Mouse (Mus musculus) gastrocnemius, postnatal 25 days (tissue): Measurements from ENCODE around the gene Grik5. TPM values are rescaled to one million over a fixed set of nuclear protein-coding genes. Genes with fewer than 3 reads are reported as not detected.

ENCODE experiments used
- DNase-seq: peaks from one replicate; pipeline ENCODE4 v3.0.0; 2022
- long read RNA-seq, 2 experiments: library from polyadenylated mRNA; stranded (forward); transcript quantifications; one replicate each; pipeline ENCODE4 v2.0.0; 2021
- total RNA-seq, 2 experiments: library from RNA; stranded (reverse); gene quantifications; 1 replicate in 1 of 2; 2 replicates in 1 of 2; pipeline ENCODE4 v1.2.3; 2021

Gene Grik5
- 1 to 10 TPM; 2.3 to 2.7 TPM for total RNA-seq
- long read RNA-seq, experiment 1 = 0 reads
- long read RNA-seq, experiment 2 = 0 reads

DNA sequence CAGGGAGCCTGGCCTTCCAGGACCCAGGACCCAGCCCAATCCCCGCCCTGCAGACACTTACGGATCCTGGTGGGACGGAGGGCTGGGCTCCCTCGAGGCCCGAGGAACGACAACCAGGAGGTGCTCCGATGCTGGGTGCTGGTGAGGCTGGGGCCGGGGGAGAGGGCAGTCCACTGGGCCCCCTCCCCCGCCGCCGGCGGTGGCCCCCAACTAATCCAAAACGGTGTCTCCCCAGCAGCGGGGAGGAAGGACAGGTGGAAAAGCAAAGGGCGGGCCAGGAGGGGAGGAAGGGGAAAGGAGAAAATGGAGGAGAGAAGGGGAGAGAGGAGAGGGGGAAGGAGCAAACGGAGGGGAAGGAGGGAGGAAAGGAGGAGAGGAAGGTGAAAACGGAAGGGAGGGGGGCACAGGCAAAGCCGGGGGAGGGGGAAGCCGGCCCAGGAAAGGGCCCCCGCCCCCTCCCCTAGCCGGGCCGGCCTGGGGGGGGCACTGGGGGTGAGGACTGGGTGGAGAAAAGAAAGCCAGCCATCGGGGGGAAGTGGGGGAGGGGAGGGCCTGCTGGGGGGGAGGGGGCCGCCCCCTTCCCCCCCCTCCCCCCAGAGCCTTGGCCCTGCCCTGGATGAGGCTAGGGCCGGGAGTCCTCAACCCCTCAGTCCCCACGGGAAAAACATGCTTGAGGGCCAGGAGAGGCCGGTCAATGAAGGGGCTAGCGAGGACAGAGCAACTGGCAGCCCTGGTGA is at the start of gene Grik5, which contains the start of gene Zfp574:
Grik5 (minus strand) TSS at position 368 of the 737 bp plus-strand sequence.
Zfp574 (plus strand) TSS at position 589 of the 737 bp plus-strand sequence.
- no peak for DNase-seq

GRCm38 (mm10) chr7:25121240-25121786 is 49.2 kb upstream of the Grik5 start:
- DNase-seq = no peak

GRCm38 (mm10) chr7:25120061-25120834 is 48.1 kb upstream of the Grik5 start:
- DNase-seq = peak; percentile 31

GRCm38 (mm10) chr7:25112956-25113603 is 40.9 kb upstream of the Grik5 start:
- DNase-seq = no peak

GRCm38 (mm10) chr7:25112178-25112955 is 40.2 kb upstream of the Grik5 start:
- DNase-seq = no peak

GRCm38 (mm10) chr7:25110336-25110735 is 38.2 kb upstream of the Grik5 start:
- DNase-seq = no peak

- DNase-seq = no peak
Measured at GRCm38 (mm10) chr7:25109355-25109754, 37.2 kb upstream of the Grik5 start.

- no peak for DNase-seq
Measured at GRCm38 (mm10) chr7:25106790-25107502, 34.8 kb upstream of the Grik5 start.

DNA sequence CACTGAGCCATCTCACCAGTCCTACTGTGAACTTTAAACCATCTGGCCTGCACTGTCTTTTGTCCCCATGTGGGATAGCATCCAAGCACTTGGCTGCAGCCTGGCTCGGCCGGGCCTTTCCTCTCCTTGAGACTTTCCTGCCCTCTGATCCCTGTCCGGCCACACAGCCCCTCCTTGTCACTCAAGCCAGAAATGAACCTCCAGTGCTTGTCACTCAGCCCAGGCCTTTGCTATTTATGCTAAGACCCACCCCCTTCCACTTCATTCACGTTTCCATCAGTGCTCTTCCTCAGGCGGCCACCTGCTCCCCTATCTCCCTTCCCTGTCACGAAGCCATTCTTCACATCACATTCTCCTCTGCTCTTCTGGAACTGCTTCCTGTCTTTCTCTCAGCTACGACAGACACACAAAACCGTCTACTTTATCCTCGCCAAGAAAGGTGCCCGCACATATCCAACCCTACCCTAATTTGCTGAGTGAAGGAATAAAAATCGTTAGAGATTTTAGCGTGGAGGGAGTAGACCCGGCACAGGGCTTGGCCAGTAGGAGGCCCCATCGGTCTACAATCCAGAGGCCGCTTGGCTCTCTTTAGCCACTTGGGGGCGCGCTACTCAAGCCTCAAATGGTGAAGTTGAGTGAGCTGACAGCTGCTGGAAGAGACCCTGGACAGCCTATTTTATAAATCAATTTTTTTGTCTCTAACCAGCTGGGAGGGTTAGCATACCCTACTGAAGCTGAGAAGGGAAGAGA is 33.4 kb upstream of the Grik5 start:
- DNase-seq = peak; percentile 42

DNA sequence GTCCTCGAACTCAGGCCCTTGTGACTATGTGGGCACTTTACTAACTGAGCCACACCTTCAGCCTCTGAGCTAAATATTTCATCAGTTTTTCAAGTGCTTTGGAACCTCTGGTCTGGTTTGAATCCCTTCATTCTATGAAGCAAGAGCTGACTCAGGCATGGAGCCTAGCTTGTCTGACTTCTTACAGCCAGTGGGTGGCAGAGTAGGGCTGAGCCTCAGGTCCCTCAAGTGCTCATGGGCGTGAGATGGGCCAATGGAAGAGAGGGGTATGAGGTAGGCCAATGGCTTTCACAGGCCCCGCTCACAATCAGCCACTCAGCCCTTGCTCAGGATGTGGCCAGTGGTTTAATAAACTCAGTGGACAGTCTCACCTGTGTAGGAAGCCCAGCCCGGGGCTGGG is 27.4 kb upstream of the Grik5 start:
- DNase-seq = no peak

DNA sequence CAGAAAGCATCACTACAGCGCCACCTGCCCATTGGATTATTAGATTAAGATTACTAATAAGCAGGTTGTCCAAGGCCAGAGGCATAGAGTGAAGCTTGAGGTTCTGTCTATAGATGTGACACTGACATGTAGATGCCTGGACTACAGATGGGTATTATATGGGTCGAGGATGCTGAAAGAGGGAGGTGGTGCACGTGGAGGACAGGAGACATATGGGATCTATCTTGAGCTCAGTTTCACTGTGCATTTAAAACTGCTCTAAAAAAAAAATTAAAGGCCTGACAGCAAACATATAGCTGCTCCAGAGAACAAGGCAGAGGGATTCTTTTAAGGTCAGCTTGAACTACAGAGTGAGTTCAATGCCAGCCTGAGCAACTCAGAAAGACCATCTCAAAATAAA is 26.0 kb upstream of the Grik5 start:
- DNase-seq = no peak

- no peak for DNase-seq
Measured at GRCm38 (mm10) chr7:25089875-25090274, 17.7 kb upstream of the Grik5 start.

DNA sequence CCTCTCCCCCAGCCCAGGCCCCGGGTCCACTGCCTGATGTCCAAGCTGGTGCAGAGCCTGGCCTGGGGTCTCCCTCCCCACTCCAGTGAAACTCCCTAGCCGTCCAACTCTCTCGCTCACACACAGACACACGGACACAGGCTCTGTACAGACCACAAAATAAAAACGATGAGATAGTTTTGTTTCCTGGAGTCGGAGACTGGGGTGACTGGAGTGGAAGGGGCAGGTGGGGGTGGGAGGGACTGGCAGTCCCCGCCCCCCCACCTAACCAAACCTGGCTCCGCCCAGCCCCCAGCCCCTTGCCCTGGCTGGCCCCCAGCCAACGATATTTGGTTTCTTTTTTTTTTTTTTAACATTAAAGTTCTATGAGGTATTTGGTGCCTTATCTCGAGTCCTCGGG is 16.8 kb upstream of the Grik5 start:
- no peak for DNase-seq

DNA sequence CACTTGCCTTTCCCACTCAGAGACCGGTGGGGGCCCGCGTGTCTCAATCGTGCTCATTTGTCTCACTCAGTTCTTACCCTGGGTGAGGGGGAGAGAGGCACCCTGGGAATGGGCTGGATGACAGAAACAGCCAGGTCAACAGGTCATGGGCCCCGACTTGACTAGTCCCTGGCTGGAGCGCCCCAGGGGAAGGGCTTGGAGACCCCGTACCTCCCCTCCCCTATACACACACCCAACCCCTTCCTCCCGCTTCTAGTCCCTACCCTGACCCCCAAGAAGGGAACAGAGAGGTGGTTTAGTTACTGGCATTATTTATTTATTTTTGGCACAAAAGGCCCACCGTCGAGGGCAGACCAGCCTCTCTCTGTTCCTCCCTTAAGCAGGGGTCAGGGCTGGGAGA is 16.4 kb upstream of the Grik5 start:
- DNase-seq = no peak

DNA sequence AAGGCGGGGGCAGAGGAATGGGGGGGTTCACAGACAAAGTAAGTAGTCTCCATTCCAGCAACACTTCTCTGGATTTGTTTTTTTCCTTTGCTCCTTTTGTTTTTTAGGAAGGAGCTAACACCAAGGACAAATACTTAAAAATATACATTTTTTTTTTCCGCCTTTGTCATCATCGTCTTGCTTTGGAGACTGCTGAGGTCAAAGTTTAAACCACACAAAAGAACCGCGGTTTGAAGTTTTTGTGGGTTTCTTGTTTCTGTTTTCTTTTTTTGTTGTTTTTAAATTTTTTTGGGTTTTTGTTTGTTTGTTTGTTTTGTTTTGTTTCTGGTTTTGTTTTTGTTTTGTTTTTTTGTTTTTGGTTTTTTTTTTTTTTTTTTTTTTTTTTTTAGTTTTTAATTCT is 15.8 kb upstream of the Grik5 start:
- no peak for DNase-seq

DNA sequence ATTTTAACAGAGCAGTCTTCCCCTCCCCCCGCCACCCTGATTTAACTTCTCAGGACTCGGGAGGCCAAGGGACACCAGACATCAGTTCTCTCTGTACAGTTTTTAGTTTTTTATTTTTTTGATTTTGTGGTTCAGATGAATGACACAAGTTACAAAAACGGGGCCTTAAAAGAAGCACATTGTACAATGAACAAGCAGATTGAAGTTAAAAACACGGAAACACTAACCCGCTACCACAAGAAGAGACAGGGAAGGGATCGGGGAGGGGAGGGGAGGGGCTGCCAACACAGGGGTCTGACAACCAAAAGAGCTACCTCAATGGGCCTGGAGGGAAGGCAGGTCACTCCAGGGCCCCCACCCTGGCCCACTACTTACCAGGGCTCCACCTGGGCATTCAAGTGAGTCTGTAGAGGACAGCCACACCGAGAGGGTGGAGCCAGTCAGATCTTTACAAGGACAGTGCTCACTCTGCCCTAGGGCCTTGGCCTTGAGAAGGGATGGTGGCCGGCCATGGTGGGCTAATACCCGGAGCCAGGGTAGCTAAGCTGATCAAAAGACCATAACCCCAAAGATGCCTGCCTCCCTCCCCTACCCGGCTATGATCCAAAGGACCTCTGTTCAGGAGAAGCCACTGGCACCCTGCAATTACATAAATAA is 15.2 kb upstream of the Grik5 start:
- DNase-seq = no peak

- no peak for DNase-seq
Measured at GRCm38 (mm10) chr7:25086656-25087055, 14.5 kb upstream of the Grik5 start.

GRCm38 (mm10) chr7:25084621-25085020 is 12.5 kb upstream of the Grik5 start:
- no peak for DNase-seq

DNA sequence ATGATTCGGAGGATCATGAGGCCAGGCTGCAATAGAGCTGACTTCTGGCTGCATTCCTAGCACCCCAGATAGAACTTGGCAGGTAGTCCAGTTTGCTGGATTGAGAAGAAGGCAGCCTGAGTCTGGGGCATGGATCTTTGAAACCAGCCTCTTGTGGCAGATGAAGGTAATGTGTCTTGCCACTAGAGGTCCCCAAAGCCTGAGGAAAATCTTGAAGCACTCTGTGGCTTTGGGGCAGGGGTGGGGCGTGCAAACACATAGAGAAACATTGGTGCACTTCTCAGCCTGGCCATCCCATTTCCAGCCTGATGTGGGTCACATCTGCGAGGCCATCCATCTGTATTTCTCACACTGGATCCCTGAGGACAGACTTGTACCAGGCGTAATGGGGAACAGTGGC is 10.4 kb upstream of the Grik5 start:
- no peak for DNase-seq

GRCm38 (mm10) chr7:25080431-25080830 is 8.3 kb upstream of the Grik5 start:
- DNase-seq = no peak
